In genomic region chr14:61362268-61362667, GRCm38 (mm10) we compare ENCODE assay signal across 26 mouse cellular contexts.
"Had no signal": no experiment of that assay in that cellular context is flagged by ENCODE, and none has a peak within 500 bp of the region (broad histone marks: within the 10 kb centered on the region; RNA-seq: fewer than 3 reads in every experiment).

No protein-coding gene starts in this region.

- H3K4me3 ChIP-seq: heart, embryonic 13.5 days; heart, embryonic 15.5 days; hindbrain, embryonic 13.5 days; hindbrain, embryonic 15.5 days; intestine, embryonic 15.5 days; kidney, embryonic 15.5 days; limb, embryonic 13.5 days; limb, embryonic 15.5 days; liver, embryonic 13.5 days; liver, embryonic 15.5 days had no signal

- ATAC-seq: hindbrain, postnatal 0 days; intestine, embryonic 15.5 days had no signal

- DNase-seq: gastrocnemius, postnatal 14 days; gastrocnemius, postnatal 36 days; heart, adult 18-20 months; heart, postnatal 14 days; heart, postnatal 36 days; kidney, adult 11 months; kidney, adult 2 months; kidney, adult 9 months; kidney, postnatal 14 days; kidney, postnatal 36 days; layer of hippocampus, adult 9-11 months; layer of hippocampus, postnatal 36 days; left cerebral cortex, postnatal 4 days; liver, embryonic 13.5 days had no signal

- H3K9me3 ChIP-seq: heart, embryonic 13.5 days; heart, embryonic 15.5 days; hindbrain, embryonic 13.5 days; hindbrain, embryonic 15.5 days; intestine, embryonic 15.5 days; kidney, embryonic 15.5 days; limb, embryonic 13.5 days; limb, embryonic 15.5 days; liver, embryonic 13.5 days; liver, embryonic 15.5 days had no signal

- H3K27me3 ChIP-seq: heart, embryonic 13.5 days; heart, embryonic 15.5 days; hindbrain, embryonic 13.5 days; hindbrain, embryonic 15.5 days; intestine, embryonic 15.5 days; kidney, embryonic 15.5 days; limb, embryonic 13.5 days; limb, embryonic 15.5 days; liver, embryonic 13.5 days; liver, embryonic 15.5 days had no signal

- H3K9ac ChIP-seq: heart, embryonic 13.5 days; heart, embryonic 15.5 days; hindbrain, embryonic 13.5 days; hindbrain, embryonic 15.5 days; intestine, embryonic 15.5 days; kidney, embryonic 15.5 days; limb, embryonic 13.5 days; limb, embryonic 15.5 days; liver, embryonic 13.5 days; liver, embryonic 15.5 days had no signal

- H3K4me2 ChIP-seq: heart, embryonic 11.5 days; heart, embryonic 13.5 days; heart, embryonic 15.5 days; hindbrain, embryonic 13.5 days; hindbrain, embryonic 15.5 days; intestine, embryonic 15.5 days; kidney, embryonic 15.5 days; limb, embryonic 13.5 days; limb, embryonic 15.5 days; liver, embryonic 13.5 days; liver, embryonic 15.5 days had no signal

- H3K27ac ChIP-seq: heart, embryonic 13.5 days; heart, embryonic 15.5 days; hindbrain, embryonic 13.5 days; hindbrain, embryonic 15.5 days; hindbrain, postnatal 0 days; intestine, embryonic 15.5 days; kidney, embryonic 15.5 days; kidney, postnatal 0 days; limb, embryonic 13.5 days; limb, embryonic 15.5 days; liver, embryonic 15.5 days had no signal
